Mouse (Mus musculus) cerebellum, adult 11 months (tissue): ENCODE measurements around the gene Hist1h2bh.
"Not testable (repeated sequence)": the region's sequence is repeated elsewhere in the genome, so short reads cannot be mapped to it uniquely, and the experiment has no call there.

Experiments used
- DNase-seq: peaks from one replicate; pipeline ENCODE4 v3.0.0; 2022

The Hist1h2bh gene

GRCm38 (mm10) chr13:23550761-23551145 lies 7.6 kb upstream of the Hist1h2bh start:
- no peak for DNase-seq

GRCm38 (mm10) chr13:23546694-23547093 lies 3.5 kb upstream of the Hist1h2bh start:
- no peak for DNase-seq

DNA sequence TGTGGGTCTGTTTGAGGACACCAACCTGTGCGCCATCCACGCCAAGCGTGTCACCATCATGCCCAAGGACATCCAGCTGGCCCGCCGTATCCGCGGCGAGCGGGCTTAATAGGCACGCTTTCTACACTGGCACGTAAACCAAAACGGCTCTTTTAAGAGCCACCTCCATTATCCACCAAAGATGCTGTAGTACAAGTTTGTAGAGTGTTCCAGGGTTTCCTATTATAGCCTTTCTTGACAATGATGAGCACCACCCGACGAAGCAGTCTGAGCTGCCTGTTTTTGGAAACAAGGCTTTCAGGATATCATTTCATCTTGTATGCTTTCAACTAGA lies 1.6 kb upstream of the Hist1h2bh start:
- not testable (repeated sequence) for DNase-seq

DNA sequence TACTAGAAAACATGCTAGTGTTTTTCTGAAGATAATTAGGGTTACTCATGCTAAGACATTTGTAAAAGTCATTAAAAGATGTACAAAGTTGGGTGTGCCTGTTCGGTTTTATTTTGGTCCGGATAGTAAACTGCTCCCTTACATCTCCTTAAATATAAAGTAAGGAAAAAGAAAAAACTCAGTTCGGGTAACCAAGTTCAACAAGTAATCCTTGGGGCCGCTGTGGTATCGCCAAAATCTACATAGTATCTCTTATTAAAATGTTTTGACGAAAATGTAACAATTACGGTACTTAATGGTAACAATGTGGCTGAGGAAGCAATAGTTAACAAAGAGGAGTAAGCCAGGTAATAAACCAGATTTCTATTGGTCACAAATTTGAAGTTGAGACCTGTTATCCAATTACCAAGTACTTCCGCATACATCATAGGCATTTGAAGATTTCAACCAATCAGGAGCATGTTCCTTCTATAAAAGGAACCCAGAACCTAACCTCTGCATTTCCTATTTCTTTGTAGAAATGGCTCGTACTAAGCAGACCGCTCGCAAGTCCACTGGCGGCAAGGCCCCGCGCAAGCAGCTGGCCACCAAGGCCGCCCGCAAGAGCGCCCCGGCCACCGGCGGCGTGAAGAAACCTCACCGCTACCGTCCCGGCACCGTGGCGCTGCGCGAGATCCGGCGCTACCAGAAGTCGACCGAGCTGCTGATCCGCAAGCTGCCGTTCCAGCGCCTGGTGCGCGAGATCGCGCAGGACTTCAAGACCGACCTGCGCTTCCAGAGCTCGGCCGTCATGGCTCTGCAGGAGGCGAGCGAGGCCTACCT lies 984 bp upstream of the Hist1h2bh start, which contains the start of gene Hist1h3f:
Hist1h3f (plus strand) TSS at position 88 of the 822 bp plus-strand sequence.
- DNase-seq: peak; percentile 68

DNA sequence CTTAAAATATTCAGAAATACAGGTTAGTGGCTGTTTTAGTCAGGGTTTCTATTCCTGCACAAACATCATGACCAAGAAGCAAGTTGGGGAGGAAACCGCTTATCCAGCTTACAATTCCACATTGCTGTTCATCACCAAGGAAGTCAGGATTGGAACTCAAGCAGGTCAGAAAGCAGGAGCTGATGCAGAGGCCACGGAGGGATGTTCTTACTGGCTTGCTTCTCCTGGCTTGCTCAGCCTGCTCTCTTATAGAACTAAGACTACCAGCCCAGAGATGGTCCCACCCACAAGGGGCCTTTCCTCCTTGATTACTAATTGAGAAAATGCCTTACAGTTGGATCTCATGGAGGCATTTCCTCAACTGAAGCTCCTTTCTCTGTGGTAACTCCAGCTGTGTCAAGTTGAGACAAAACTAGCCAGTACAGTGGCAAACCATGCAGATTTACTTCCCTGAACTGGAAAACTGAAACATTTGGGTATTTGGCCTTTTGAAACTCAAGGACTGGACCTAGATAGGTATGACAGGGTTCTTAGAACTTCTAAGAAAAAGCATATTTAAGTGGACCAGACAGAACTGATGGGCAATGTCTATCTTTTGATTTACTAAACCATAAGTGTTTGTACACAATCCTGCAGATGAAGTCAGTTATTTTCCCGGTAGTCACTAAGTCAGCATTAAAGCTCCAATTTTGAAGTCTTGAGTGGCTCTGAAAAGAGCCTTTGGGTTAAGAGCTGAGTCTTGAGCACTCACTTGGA lies 789 bp downstream of the Hist1h2bh start:
- DNase-seq: not testable (repeated sequence)

GRCm38 (mm10) chr13:23541497-23541896 lies 1.7 kb downstream of the Hist1h2bh start:
- no peak for DNase-seq

GRCm38 (mm10) chr13:23539821-23540220 lies 3.4 kb downstream of the Hist1h2bh start:
- DNase-seq: not testable (repeated sequence)

DNA sequence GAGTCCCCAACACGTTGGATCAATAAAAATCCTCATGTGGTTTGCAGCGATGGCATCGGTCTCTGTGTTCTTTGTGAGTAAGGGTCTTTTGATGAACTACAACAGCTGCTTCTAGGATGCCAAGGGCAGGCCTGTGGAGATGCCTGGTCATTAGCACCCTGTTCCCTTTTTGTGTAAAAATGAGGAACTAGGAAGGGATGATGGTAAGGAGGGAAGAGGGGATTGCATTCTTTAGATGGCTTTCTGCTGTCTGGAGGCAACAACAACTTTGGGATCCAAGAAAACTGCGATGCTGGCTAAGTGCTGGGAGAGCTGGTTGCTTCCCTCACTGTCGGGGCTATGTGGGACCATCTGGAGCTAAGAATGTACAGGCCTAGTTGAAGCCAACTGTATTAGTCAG lies 4.9 kb downstream of the Hist1h2bh start:
- DNase-seq: no peak

DNA sequence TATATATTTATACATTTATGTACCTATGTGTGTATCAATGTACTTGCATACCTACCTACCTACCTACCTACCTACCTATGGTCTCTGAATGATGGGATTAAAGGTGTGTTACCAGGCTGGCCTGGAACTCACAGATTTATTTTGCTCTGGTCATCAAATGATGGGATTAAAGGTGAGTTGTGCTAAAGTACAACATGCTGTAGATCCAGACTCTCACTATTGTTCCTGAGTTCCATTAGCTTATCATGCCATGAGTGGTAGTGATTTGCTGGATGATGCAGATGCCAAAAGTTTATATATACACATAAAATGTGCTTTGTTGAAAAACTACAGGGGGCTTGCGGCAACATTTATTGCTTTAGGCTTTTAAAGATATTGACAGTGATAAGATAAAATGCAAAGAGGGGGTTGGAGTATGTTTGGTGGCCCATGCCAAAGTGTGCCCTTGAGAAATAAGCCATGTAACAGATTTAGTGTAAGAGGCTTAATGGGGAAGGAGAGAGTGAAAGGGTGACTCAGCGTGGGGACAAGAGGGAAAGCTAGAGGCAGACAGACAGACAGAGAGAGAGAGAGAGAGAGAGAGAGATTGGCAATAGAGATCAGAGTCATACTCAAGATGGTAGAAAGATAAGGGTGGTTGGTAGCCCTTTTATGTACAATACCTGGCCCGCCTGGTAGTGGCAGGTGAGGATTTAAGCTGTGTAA lies 6.0 kb downstream of the Hist1h2bh start:
- DNase-seq: no peak

DNA sequence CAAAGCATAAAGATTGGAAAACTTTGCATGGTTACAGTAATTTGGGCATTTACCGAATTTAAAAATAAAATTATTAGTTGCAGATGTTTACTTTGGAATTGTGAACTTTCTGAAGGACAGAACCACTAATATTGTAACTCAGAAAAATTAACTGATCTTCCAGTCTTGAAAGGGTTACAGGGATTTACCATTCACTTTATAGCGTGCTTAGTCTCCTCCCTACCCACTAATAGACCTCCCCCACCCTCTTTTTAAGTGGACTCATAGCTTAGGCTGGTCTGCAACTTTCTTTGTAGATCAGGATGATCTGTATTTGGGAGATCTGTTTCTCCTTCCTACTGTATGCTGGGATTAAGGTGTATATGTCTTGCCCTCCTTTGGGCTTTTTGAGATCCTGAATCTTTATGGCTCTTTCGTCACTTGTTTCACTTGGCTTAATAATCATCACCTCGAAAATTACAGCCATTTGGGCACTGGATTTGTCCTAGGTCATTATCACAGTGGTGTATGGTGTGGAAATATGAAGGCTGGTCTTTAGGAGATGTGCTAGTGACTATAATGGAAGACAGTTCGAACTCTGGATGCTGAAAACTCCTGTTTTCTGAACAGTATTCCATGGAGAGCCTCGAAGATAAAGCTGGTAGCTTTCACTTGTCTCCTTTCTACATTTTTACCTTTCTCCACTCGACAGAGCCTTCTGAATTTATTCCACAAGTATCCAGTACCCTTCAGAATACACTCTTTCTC lies 6.9 kb downstream of the Hist1h2bh start:
- DNase-seq: no peak

DNA sequence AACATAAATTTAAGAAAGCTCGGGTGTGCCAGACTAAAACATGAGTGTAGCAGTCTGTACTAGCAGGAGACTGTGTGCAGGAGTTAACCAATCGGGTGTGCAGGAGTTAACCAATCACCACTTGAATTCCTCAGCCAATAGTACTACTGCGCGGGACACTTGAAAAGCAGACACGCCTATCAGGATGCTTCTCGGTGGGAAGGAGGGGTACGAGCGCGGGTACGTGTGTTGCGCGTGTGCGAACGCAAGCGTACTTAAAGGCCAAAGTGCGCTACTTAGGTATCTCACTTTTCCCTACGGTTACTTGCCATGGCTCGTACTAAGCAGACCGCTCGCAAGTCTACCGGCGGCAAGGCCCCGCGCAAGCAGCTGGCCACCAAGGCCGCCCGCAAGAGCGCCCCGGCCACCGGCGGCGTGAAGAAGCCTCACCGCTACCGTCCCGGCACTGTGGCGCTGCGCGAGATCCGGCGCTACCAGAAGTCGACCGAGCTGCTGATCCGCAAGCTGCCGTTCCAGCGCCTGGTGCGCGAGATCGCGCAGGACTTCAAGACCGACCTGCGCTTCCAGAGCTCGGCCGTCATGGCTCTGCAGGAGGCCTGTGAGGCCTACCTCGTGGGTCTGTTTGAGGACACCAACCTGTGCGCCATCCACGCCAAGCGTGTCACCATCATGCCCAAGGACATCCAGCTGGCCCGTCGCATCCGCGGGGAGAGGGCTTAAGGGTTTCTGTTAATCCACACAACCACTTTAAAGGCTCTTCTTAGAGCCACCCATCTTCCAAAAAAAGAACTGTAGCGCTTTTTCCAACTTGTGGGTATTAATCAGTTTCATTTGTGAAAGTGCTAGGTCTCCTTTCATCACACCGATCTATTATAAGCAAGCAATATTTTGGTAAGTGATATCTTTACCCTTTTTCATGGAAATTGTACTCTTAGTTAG lies 7.8 kb downstream of the Hist1h2bh start, which contains the start of gene Hist1h3g:
Hist1h3g (plus strand) TSS at position 286 of the 939 bp plus-strand sequence.
- DNase-seq: peak; percentile 71

DNA sequence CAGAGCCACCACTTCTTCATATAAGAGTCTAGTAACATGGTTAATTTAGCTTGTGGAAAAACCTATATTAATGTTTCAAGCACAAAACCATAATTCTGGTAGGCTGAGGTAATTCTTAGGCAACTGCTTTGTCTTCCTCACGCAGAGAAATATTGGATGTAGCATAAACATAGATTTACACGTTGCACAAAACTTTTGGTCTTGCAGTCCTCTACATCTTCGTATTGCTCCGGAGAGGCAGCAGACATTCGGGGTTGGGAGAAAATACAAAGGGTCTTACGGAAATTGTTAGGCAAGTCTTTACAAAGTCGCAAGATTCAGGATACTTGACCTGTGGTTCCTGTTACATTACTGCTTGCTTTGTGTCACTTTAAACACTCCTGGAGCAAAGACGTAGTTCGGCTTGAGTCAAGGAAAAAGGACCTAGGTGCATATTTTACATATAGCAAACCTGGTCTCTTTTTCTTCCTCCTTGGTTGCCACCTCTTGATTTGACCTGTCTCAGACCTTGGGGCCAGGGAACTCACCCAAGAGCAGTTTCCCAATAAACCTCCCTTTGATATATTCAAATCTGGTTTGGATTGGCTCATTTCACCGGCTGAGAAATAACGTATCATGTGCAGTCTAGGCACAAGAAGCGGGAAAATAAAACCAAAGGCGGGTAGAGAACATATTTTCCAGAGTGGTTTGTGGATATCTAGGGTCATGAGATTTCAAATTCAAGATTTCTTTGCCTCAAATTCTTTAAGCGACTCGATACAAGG lies 8.6 kb downstream of the Hist1h2bh start:
- no peak for DNase-seq

DNA sequence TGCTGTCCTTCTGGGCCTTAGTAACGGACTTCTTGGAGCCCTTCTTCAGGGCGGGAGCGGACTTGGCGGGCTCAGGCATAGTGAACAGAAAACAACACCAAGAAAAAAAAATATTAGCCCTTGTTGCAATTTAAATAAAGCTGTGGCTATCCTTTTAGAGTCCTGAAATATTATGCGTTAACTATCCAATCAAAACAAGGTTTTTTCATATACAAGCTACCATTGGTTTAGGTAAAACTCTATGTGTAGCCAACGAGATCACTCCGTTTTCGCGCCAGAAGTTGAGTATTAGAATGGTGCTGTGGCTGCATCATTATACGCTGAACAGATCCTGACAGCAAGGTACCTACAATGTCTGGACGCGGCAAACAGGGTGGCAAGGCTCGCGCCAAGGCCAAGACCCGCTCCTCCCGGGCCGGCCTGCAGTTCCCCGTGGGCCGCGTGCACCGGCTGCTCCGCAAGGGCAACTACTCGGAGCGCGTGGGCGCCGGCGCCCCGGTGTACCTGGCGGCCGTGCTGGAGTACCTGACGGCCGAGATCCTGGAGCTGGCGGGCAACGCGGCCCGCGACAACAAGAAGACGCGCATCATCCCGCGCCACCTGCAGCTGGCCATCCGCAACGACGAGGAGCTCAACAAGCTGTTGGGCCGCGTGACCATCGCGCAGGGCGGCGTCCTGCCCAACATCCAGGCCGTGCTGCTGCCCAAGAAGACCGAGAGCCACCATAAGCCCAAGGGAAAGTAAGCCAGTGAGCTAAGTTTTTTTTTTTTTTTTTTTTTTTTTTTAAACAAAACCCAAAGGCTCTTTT lies 9.4 kb downstream of the Hist1h2bh start, which contains the start of gene Hist1h2af:
Hist1h2af (plus strand) TSS at position 347 of the 808 bp plus-strand sequence.
- peak; percentile 62 for DNase-seq

DNA sequence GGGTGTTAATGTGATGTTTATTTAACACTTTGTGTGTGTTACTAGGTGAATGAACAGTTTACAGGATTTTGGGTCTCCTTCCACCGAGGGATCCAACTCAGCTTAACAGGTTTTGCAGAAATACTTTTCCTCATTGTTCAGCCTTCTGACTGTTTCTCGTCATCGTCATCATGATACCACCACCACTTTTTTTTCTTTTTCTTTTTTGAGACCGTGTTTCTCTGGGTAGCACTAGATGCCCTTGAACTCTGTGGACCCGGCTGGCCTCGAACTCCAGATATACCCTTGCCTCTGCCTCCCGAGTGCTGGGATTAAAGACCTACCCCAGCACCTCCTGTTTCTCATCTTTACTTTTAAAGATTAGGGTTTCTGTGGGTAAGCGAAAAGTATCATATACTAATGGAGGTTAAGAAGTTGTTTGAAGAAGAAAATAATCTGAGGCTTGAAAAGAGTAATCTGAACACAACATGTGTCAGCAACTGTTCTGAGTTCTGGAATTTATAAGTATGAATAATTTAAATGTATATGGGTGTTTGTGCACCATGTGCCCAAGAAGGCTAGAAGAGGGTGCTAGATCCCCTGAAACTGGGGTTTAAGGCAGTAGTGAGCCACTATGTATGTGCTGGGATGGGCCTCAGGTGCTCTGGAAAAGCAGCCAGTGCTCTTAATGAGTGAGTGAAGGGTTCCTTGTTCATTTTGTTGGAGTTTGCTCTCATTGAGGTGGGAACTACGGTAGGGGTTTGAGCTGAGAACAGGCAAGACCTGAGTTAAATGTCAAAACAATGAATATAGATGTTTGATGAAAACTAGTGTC lies 10.7 kb downstream of the Hist1h2bh start:
- no peak for DNase-seq

DNA sequence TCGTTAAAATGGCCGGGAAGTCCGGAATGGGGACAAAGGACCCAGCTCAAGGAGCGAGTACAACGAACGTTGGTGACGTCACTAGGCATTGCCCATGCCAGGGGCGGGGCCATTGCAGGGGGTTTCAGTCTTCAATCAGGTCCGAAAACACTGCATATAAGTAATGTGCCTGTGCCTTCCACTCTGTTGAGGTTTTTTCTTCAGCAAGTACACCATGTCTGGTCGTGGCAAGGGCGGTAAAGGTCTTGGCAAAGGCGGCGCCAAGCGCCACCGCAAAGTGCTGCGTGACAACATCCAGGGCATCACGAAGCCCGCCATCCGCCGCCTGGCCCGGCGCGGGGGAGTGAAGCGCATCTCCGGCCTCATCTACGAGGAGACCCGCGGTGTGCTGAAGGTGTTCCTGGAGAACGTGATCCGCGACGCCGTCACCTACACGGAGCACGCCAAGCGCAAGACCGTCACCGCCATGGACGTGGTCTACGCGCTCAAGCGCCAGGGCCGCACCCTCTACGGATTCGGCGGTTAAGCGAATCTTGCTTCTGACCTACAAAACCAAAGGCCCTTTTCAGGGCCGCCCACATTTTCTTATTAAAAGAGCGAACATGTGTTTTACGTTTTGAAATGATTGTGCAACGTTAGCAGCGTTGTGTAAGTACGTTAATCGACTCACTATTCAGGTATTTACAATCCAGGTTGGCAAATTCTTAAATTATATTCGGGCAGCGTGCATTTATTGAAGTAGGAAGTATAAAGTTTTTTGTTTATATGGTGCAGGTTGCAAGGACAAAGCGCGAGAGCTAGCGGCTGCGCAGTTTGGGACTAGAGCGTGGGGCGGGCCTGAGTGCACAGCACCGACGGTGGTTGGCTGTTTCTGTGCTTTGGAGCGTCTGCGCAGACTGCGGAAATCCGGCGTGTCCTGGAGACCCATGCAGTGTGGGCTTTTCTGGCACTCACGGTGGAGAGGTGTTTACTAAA lies 12.0 kb downstream of the Hist1h2bh start, which contains the start of gene Hist1h4h:
Hist1h4h (plus strand) TSS at position 150 of the 975 bp plus-strand sequence.
- peak; percentile 97 for DNase-seq

GRCm38 (mm10) chr13:23530181-23530900 lies 12.9 kb downstream of the Hist1h2bh start:
- DNase-seq: peak; percentile 61
